Mouse (Mus musculus): ENCODE measurements around the gene Snrk. TPM values are rescaled to one million over a fixed set of nuclear protein-coding genes. Genes with fewer than 3 reads are reported as not detected.

The Snrk gene
- 100 to 1,000 TPM; 133 to 167 TPM for total RNA-seq (2021)

- peak; percentile 91 to 92 for DNase-seq
- intact Hi-C loops (cut with DNase I), result loop anchor here (5.0 kb wide), 1 partner anchor 50 kb away; no protein-coding TSS in a partner anchor
Observed at GRCm38 (mm10) chr9:122117112-122117616, at the start of gene Snrk. Gene Snrk, plus strand, starts transcription at chr9:122117266.

- no peak for DNase-seq
- intact Hi-C loops (cut with DNase I), result loop anchor here (2.0 to 5.0 kb wide), 2 partner anchors 17 to 50 kb away; partner anchors contain the start of gene Snrk
Observed at GRCm38 (mm10) chr9:122067654-122068053, 49.4 kb upstream of the Snrk start.

DNA sequence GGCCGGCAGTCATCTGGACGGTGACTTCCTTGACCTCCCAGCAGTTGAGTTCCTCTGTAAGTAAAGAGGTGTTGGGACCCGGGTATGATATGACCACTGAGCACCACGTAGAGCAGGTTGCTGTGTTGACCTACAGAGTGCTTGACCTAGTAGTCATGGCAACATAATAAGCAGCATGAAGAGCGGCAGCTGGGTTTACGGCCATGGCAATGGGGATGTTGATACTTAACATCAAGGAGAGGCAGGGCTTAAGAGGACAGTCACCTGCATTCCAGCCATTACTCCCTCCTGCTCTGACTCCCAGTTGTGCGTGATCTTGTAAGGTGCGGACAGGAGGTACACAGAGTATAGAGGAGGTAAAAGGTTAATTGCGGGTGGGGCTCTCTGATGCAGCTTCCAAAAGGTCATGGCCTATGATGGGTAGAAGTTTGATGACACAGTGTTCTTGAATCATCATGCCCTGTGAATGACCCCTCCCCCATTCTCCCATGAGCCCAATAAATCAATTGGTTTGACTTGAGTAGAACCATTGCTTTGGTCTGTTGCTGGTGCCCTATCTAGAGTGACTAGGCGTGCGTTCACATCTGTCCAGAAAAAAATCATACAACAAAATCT is 47.4 kb upstream of the Snrk start:
- intact Hi-C loops (cut with DNase I), result loop anchor here (5.0 kb wide), 1 partner anchor 48 kb away; the partner anchor contains the start of gene Snrk
- no peak for DNase-seq

DNA sequence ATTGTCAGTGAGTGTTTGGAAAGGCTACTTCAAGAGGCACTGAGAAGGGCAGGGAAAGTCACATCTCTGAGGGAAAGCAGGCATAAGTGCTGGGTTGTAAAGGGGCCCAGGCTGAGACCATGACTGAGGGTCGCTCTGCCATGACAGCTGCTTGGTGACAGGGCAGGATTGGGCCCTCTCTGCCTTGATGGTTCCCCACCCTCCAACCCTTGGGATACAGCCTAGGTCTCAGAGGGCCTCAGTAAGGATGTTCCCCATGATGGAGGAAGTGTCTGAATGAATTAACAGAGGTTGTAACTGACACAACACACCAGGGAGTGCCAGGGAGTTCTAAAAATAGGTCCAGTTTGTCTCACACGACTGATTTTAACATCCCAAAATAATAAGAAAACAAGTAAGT is 43.1 kb upstream of the Snrk start:
- intact Hi-C loops (cut with DNase I), result no loop called here
- DNase-seq, result no peak

DNA sequence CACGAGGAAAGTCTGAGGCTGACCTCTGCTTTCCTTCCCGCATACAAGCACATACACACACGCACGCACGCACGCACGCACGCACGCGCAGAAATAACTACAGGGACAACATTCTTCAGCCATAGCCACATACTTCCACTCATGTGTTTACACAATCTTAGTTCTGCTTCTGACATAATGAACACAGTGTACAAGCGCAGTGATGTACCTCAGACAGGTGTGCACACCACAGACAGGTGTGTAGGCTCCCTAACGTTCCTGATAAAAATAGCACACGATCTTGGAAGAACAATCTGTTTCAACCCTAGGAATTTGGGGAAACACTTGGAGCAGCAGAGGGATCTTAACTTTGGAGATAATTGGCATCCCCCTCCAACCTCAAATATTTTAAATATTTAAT is 42.5 kb upstream of the Snrk start:
- DNase-seq, result no peak
- intact Hi-C loops (cut with DNase I), result no loop called here

GRCm38 (mm10) chr9:122078456-122078855 is 38.6 kb upstream of the Snrk start:
- peak; percentile 52 to 68 for DNase-seq

DNA sequence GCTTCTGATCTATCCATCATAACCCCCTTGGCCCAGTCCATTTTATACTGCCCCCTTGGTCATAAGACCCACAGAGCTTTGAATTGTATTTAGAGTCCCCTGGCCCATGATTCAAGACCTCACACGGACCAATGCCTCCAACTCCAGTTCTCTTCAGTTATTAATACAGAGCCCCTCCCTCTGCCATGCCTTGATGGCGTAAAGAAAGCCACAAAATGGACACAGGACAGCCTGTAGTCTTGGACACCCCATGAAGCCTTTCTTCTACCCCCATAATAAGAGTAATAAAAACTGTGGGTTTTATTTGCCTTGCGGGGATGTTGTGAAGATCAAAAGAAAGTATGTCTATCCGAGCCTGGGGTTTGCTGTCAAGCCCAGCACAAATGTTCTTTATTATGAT is 33.4 kb upstream of the Snrk start:
- no peak for DNase-seq
- intact Hi-C loops (cut with DNase I), result loop anchor here (2.0 kb wide), 3 partner anchors 17 to 63 kb away; no protein-coding TSS in a partner anchor

More at GRCm38 (mm10) chr9:122078456-122078855, 38.6 kb upstream of the Snrk start:
- intact Hi-C loops (cut with DNase I), result no loop called here

DNA sequence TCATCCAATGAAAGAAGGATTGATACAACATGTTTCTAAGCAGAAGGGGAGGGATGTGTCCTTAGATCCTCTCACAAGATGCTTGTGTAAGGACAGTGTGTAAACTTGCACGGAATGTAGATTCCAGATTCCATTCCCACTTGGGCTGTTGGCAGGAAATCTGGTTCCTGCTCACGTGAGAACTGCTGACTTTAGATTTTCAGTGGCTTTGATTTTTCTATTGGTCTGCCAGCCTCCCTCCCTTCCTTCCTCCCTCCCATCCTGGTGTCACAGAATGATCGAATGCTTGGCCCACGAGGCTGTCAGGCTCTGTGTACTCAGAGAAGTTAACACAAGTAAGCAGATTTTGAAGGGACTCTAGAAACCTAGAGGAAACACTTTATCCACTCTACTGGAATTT is 32.9 kb upstream of the Snrk start:
- DNase-seq, result peak; percentile 76 to 80
- intact Hi-C loops (cut with DNase I), result loop anchor here (2.0 kb wide), 3 partner anchors 17 to 63 kb away; no protein-coding TSS in a partner anchor

GRCm38 (mm10) chr9:122084636-122085035 is 32.4 kb upstream of the Snrk start:
- intact Hi-C loops (cut with DNase I), result loop anchor here (1.0 to 2.0 kb wide), 4 partner anchors 18 to 64 kb away; no protein-coding TSS in a partner anchor
- peak in 1 of 2 experiments; percentile 25 for DNase-seq

GRCm38 (mm10) chr9:122085055-122085454 is 32.0 kb upstream of the Snrk start:
- intact Hi-C loops (cut with DNase I), result loop anchor here (1.0 to 2.0 kb wide), 4 partner anchors 18 to 64 kb away; no protein-coding TSS in a partner anchor
- peak; percentile 57 to 66 for DNase-seq

DNA sequence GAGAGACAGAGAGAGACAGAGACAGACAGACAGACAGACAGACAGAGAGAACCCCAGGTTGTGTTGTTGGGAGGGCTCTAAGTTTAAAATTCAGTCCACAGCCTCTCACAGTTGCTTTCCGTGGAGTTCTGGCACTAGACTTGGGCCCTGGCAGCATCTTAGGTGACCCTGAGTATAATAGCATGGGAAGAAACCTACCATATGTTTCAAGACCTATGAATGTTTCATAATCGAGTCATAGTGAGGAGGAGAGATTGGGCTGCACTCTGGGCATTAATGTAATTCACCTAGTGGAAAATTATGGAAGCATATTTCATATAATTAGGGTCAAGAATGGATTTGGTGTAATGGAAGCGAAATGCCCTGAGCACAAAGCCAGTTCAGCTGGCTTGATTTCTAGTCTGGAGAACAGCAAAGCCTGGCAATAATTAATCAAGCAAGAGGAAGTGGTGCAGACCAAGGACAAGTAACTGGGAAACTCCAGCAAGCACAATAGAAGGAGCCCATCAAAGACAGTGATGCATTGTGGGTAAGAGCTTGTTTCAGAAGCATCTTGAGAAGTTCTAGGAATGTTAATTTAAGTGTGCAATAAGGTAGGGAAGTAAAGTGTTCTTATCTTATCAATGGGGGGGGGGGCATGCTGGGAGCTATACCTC is 31.4 kb upstream of the Snrk start:
- DNase-seq, result no peak
- intact Hi-C loops (cut with DNase I), result loop anchor here (1.0 to 2.0 kb wide), 5 partner anchors 19 to 65 kb away; no protein-coding TSS in a partner anchor

GRCm38 (mm10) chr9:122087086-122087485 is 30.0 kb upstream of the Snrk start:
- intact Hi-C loops (cut with DNase I), result loop anchor here (2.0 kb wide), 1 partner anchor 24 kb away; no protein-coding TSS in a partner anchor
- no peak for DNase-seq

GRCm38 (mm10) chr9:122091171-122091570 is 25.9 kb upstream of the Snrk start:
- intact Hi-C loops (cut with DNase I), result no loop called here
- DNase-seq, result no peak

DNA sequence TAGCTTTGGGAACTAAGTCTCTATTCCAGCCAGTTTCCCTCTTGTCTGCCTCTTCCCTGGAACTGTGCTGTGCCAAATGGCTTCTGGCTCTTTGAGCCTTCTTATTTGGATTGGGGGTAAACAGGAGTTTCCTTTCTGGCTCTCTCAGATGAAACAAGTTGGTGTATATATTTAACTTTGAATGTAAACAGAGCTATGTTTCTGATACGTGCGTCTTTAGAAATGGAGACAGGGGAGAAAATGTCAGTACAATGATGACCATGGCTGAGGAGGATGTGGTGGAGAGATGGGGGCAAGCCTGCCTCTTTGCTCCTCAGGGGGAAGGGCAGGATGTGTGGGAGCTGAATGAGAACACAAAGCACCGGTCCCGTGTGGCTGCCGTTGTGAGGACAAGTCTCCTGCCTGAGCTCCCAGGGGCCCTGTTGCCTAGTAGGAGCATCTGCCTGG is 25.3 kb upstream of the Snrk start:
- peak; percentile 18 to 34 for DNase-seq
- intact Hi-C loops (cut with DNase I), result no loop called here

GRCm38 (mm10) chr9:122094171-122094570 is 22.9 kb upstream of the Snrk start:
- DNase-seq, result no peak
- intact Hi-C loops (cut with DNase I), result loop anchor here (2.0 kb wide), 1 partner anchor 15 kb away; no protein-coding TSS in a partner anchor

- intact Hi-C loops (cut with DNase I), result no loop called here
- no peak for DNase-seq
Observed at GRCm38 (mm10) chr9:122096822-122097511, 20.1 kb upstream of the Snrk start.

- DNase-seq, result no peak
Observed at GRCm38 (mm10) chr9:122097535-122097934, 19.5 kb upstream of the Snrk start.

DNA sequence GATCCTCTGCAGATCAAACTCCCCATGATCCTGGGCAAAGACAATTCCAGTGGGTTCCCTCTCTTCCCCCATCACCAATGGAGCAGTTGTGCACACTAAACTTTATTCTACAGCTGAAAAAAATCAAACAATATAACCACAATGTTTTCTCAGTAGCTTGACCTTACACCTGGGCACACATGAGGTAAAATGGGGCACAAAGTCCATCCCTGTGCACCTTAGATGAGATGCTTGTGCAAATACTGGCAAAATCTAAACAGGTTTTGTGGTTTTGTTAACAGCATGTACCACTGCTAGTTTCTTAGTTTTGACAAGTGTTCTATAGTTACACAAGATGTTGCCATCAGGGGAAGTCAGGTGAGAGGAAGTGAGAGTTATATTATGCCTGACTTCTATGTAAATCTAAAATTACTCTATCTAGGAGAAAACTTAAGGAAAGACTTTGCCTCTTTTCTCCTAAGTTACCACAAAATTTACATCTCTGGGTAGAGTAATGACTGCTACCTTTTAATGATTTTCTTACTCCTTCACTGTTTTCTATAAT is 16.4 kb upstream of the Snrk start:
- intact Hi-C loops (cut with DNase I), result no loop called here

More at GRCm38 (mm10) chr9:122097535-122097934, 19.5 kb upstream of the Snrk start:
- intact Hi-C loops (cut with DNase I), result no loop called here

GRCm38 (mm10) chr9:122101196-122101595 is 15.9 kb upstream of the Snrk start:
- intact Hi-C loops (cut with DNase I), result no loop called here
- no peak for DNase-seq

More for the DNA sequence above, 16.4 kb upstream of the Snrk start:
- no peak for DNase-seq

GRCm38 (mm10) chr9:122103550-122104284 is 13.3 kb upstream of the Snrk start:
- intact Hi-C loops (cut with DNase I), result no loop called here
- no peak for DNase-seq
